Mouse (Mus musculus) kidney, embryonic 14.5 days (tissue): ENCODE measurements around the gene Sec14l2. TPM values are rescaled to one million over a fixed set of nuclear protein-coding genes. Genes with fewer than 3 reads are reported as not detected.

Source experiments
- ATAC-seq: fragments of 200-750 bp; cut with Nextera tagmentation; 2 replicates; pipeline ENCODE4 v1.8.0; 2017; ENCODE audit warnings: moderate number of reproducible peaks, mild to moderate bottlenecking, moderate TSS enrichment, moderate library complexity; ENCODE audit not compliant: low FRiP score, low TSS enrichment
- H3K27ac ChIP-seq: fragments of 300-500 bp; sonication (generic); 2 replicates; pipeline ENCODE4 v1.5.1; 2014; ENCODE audit warnings: low read depth, mild to moderate bottlenecking, low read length, moderate library complexity, mixed read lengths
- H3K27me3 ChIP-seq: fragments of 300-500 bp; sonication (generic); 2 replicates; pipeline ENCODE4 v1.6.1; 2014; ENCODE audit warnings: mild to moderate bottlenecking, low read length; ENCODE audit not compliant: control insufficient read depth, insufficient read depth
- H3K36me3 ChIP-seq: fragments of 300-500 bp; sonication (generic); 2 replicates; pipeline ENCODE4 v1.6.1; 2014; ENCODE audit warnings: low read length, mixed read lengths; ENCODE audit not compliant: control insufficient read depth, insufficient read depth
- H3K4me1 ChIP-seq: fragments of 300-500 bp; sonication (generic); 2 replicates; pipeline ENCODE4 v1.6.1; 2014; ENCODE audit warnings: low read length, mixed read lengths; ENCODE audit not compliant: control insufficient read depth, insufficient read depth
- H3K4me2 ChIP-seq: fragments of 300-500 bp; sonication (generic); replicated peaks from 2 replicates; pipeline ENCODE4 v1.6.1; 2014; ENCODE audit warnings: low read depth, mild to moderate bottlenecking, low read length
- H3K4me3 ChIP-seq: fragments of 300-500 bp; sonication (generic); 2 replicates; pipeline ENCODE4 v1.5.1; 2014; ENCODE audit warnings: mild to moderate bottlenecking, low read length
- H3K9ac ChIP-seq: fragments of 300-500 bp; sonication (generic); 2 replicates; pipeline ENCODE4 v1.6.1; 2014; ENCODE audit warnings: low read depth, mild to moderate bottlenecking, low read length, moderate library complexity
- H3K9me3 ChIP-seq: fragments of 300-500 bp; sonication (generic); 2 replicates; pipeline ENCODE4 v1.6.1; 2016; ENCODE audit warnings: low read length; ENCODE audit not compliant: control insufficient read depth
- WGBS: fragments of 180-500 bp; shearing (Covaris S2); extraction: QIAGEN DNeasy Blood & Tissue Kit; methylation state at CpG from one replicate; pipeline ENCODE4 v1.1.7; 2014; 5-methylcytosine and 5-hydroxymethylcytosine counted together
- polyA plus RNA-seq: library from polyadenylated mRNA; unstranded; fragments of >200 nt; fragmentation: Nextera tagmentation; extraction: Ambion mirVana; gene quantifications from 2 replicates; pipeline ENCODE4 v1.2.1, GENCODE M21; 2014

The Sec14l2 gene
- polyA plus RNA-seq, 1 experiment from 2014 or later, result 1.1 TPM

DNA sequence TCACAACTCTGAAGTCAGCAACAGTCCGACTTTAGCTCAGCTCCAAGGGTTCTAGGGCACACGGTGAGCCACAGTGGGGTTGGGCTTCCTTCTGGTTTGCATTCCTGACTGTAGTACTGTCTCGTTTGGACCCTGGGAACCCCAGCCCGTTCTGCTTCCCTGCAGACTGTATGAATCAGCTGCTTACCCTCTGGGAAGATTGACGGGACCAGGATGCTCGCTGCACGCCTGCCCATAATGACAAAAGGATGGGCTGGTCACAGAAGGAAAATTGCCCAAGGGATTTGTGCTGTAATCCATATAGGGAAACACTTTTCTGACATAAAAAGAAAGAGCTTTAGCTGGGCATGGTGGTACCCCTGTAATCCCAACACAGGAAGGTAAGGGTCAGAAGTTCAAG lies 24.4 kb downstream of the Sec14l2 start:
- H3K36me3 ChIP-seq, result no peaks in the 10 kb centered on the region
- H3K4me3 ChIP-seq, result no peak overlapping the region
- 76% methylated on average over 7 of the region's 7 CpGs for WGBS
- no peak for ATAC-seq
- H3K9me3 ChIP-seq, result no peaks in the 10 kb centered on the region
- no peak overlapping the region for H3K27ac ChIP-seq
- peaks cover 15% of the 10 kb centered on the region for H3K4me1 ChIP-seq
- no peak overlapping the region for H3K9ac ChIP-seq
- H3K4me2 ChIP-seq, result no peak overlapping the region
- H3K27me3 ChIP-seq, result no peaks in the 10 kb centered on the region

DNA sequence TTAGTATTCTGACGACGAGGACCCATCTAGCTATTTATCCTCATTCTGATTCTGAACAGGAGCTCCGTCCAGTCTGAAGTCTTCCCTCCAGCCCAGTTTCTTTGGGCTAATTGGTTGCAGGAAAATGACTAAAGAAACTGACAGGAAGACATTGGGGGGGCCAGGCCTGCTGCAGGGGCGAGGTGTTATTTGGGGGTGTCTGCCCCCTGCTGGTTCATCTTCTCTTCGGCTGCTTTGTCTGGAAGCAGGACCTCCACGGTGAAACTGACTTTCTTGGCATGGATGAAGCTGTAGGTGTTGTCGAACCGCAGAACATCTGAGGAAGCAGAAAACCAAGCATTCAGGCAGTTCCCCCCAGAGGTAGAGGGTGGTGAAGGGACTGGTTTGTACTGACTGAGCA lies 25.1 kb downstream of the Sec14l2 start:
- Histone ChIP-seq H3K4me2 (no peak overlapping the region), H3K9me3 (no peaks in the 10 kb centered on the region)
- 72% methylated on average over 8 of the region's 8 CpGs for WGBS

DNA sequence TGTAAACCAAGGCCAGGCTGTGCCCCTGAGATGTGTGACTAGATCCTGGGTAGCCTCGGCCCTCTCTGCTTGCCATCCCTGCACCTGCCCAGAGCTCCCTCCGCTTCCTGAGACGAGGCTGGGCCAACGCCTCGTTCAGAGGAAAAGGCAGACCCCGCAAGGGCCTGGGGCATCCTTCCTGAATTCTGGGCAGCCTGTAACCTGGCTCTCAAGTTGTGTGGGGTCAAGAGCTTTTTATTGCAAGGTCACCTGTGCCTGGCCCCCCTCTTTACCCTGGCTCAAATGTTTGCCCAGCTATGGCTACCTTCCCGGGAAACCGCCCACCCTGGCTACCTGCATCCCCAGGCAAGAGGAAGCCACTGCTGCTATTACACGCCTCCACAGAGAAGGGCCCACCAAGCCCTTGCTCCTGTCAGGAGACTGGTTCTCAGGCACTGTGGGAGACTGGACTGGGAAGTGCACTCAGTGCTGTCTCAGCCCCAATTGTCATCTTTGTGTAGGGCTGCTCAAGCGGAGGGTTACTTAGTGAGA lies 26.1 kb downstream of the Sec14l2 start:
- WGBS, result 25% methylated on average over 10 of the region's 10 CpGs
- ATAC-seq, result peak; percentile 44
- H3K4me2 ChIP-seq, result peak overlapping the region; percentile 81
- H3K36me3 ChIP-seq, result no peaks in the 10 kb centered on the region
- H3K4me1 ChIP-seq, result peaks cover 15% of the 10 kb centered on the region
- no peaks in the 10 kb centered on the region for H3K9me3 ChIP-seq
- no peaks in the 10 kb centered on the region for H3K27me3 ChIP-seq
- peak overlapping the region; percentile 76 for H3K9ac ChIP-seq
- peak overlapping the region; percentile 65 for H3K4me3 ChIP-seq
- peak overlapping the region; percentile 89 for H3K27ac ChIP-seq

More for the DNA sequence above, 25.1 kb downstream of the Sec14l2 start:
- ATAC-seq, result no peak
- Histone ChIP-seq H3K9ac (no peak overlapping the region), H3K27ac (no peak overlapping the region), H3K4me3 (no peak overlapping the region), H3K27me3 (no peaks in the 10 kb centered on the region), H3K36me3 (no peaks in the 10 kb centered on the region), H3K4me1 (peaks cover 15% of the 10 kb centered on the region)

DNA sequence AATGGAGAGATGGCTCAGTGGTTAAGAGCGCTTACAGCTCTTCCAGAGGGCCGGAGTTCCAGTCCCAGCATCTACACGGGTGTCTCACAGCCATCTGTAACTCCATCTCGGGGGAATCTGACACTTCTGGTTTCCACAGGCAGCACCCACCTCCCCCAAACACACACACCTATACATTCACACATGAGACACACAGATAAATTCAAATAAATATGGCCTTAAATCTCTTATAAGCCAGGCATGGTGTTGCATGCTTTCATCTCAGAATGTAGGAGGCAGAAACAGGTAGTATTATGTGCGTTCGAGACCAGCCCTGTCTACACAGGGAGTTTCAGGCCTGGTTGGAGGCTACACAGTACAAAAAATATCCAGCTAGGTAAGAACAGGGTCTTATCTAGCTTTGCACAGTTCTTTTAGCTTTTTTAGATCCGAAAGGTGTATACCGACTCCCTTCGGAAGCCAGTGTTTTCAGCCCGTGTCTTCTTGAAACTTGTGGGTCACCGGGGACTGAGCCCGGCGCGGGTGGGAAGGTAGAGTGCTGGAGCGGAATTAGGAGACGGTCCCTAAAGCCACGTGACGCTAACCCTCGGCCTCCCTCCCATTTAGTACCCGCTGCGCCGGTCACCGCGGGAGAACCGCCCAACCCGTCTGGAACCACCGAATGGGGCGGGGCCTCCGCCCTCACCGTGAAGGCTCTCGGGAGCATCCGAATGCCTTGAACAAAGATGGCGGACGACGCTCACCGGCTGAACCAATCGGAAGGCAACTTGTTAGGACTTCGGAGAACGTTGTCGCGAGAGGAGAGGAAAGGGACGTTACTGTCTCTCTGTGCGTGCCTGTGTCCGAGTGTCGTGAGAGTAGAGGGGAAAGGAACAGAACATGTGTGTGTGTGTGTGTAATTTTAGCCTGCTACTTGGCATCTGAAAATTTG lies 26.9 kb downstream of the Sec14l2 start:
- no peaks in the 10 kb centered on the region for H3K9me3 ChIP-seq
- peak; percentile 94 for ATAC-seq
- no peaks in the 10 kb centered on the region; the same call in 1 of the 2 replicates for H3K36me3 ChIP-seq
- H3K4me3 ChIP-seq, result peak overlapping the region; percentile 65
- no peaks in the 10 kb centered on the region for H3K27me3 ChIP-seq
- H3K4me1 ChIP-seq, result peaks cover 15% of the 10 kb centered on the region
- peak overlapping the region; percentile 89 for H3K27ac ChIP-seq
- 3% methylated on average over 45 of the region's 45 CpGs for WGBS
- peak overlapping the region; percentile 81 for H3K4me2 ChIP-seq
- peak overlapping the region; percentile 76 for H3K9ac ChIP-seq

DNA sequence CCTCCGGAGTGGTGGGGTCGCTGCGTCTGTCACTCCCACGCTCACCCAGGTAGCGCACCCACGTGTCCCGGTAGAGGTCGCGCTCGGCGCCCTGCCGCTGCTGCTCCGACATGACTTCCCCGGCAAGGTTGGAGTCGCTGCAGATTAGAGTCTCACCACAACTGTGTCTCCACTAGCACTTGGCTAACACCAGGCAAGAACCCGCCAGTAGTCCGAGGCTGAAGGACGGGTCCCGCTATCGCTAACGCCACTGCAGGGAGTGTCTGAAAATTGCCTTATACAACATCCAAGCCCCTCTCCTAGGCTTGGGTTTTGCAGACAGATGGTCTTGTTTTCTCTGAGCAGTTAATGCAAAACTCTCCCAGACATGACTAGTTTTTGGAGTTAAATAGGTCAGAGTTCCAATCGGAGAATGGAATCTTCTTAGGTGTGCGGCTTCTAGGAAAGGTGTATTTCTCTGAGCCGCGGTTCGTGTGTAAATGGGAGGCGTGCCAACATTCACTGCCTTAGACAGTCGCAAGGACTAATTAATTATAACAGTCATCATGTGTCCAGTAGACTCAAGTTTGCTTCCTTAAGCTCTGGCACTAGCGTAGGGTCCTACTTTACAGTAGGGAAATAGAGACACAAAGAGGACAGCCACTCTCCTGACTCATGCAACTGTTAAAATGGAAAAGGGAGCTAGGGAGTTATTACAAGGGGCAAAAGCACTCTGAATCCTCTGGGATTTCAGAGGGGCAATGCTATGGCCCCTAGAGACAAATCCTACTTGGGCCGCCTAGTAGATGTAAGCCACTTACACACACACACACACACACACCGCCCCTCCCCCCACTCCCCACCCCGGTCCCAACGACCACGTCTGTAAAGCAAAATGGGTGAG lies 27.8 kb downstream of the Sec14l2 start, which contains the start of gene Mtfp1:
Mtfp1 (minus strand) TSS at position 275 of the 883 bp plus-strand sequence.
- peak within 1 kb of the TSS; percentile 65 for H3K4me3 ChIP-seq
- no peaks in the 10 kb centered on the region; the same call in 1 of the 2 replicates for H3K36me3 ChIP-seq
- H3K27me3 ChIP-seq, result no peaks in the 10 kb centered on the region
- H3K9me3 ChIP-seq, result no peaks in the 10 kb centered on the region
- peak within 1 kb of the TSS; percentile 81; the same call in 1 of the 2 replicates for H3K27ac ChIP-seq
- peak within 1 kb of the TSS; percentile 81 for H3K4me2 ChIP-seq
- peak within 1 kb of the TSS; percentile 76 for H3K9ac ChIP-seq
- 7% methylated on average over 33 of the region's 34 CpGs for WGBS
- H3K4me1 ChIP-seq, result peaks cover 15% of the 10 kb centered on the region
- ATAC-seq, result peak; percentile 32; the same call in 1 of the 2 replicates

DNA sequence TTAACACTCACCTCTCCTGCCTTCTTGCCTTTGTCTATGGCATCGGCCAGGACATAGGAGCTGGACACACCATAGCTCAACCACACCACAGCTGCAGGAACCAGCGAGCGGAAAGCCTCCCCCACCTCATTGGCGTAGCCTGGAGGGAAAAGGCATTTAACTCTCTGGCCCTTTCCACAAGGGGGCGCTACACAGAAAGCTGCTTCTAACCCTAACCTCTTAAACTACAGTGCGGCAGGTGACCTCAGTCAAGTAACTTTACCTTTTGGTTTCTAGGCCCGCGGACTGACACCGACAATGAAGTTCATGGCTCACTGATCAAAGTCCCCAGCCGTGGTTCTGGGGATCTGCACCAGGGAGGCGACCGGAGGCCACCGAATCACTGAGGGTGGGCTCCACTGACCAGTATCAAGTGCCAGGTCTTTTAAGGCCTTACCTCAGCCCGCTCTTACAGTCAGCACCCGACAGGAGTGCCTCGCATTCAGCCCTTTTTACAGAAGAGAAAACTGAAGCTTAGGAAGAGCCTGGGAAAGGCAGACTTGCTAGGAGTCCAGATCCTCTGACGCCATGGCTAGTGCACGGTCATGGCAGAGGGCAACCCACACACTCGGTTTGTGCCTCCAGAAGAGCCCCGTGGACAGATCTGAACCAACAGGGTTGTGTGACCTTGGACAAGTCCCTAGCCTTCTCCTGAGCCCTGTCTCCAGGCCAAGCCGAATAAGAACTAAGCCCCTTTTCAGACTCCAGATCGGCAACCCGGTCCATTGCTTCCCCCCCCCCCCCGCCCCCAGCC lies 28.6 kb downstream of the Sec14l2 start:
- Histone ChIP-seq H3K9ac (peak overlapping the region; percentile 65), H3K27me3 (no peaks in the 10 kb centered on the region), H3K4me2 (peak overlapping the region; percentile 81), H3K9me3 (no peaks in the 10 kb centered on the region), H3K4me3 (peak overlapping the region; percentile 65), H3K27ac (peak overlapping the region; percentile 81; the same call in 1 of the 2 replicates), H3K36me3 (no peaks in the 10 kb centered on the region; the same call in 1 of the 2 replicates), H3K4me1 (peaks cover 15% of the 10 kb centered on the region)
- WGBS, result 3% methylated on average over 23 of the region's 24 CpGs
- ATAC-seq, result 0 out of 2 replicates have a peak, but pooled peaks have one; percentile 5

DNA sequence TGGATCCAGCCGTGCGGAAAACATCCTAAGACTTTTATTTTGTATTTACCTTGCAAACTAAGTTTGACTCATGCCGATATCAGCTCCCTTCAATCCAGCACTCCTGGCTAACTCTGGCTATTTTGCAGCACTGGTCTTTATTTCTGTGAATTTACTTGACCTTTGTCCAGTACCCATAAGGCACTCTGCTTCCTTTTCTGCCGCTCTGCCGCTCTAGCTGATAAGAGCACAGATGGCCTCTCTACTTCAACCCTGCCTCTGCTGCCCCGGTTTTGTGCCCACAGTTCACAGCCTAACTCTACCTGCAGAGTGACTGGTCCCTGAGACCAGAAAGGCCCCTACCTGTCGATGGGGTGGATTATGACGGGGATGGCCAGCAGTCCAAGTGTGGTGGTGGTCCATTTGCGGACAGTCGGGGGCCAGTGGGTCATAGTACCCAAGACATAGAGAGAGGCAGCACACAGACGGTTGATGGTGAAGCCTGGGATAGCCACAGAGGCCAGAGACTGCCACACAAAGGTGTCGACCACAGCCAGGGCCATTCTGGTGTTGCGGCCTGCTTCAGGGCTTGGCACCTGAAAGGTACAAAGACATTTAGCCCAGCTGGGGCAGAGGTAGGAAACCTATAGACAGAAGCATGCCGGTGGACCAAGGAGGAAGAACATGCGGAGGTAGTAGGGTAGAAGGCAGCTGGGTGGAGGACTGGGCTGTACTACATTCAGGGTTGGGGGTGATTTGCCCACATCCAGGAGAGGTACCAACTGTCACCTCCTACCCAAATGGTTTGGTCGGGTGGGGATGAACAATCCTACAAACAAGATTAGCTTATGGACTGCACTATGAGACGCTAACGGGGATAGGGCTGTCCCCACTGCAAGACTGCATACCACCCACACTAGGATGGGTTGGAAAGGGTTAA lies 29.5 kb downstream of the Sec14l2 start:
- Histone ChIP-seq H3K27me3 (no peaks in the 10 kb centered on the region), H3K4me1 (peaks cover 15% of the 10 kb centered on the region), H3K4me2 (peak overlapping the region; percentile 81), H3K4me3 (peak overlapping the region; percentile 65; the same call in 1 of the 2 replicates), H3K9ac (no peak overlapping the region), H3K27ac (no peak overlapping the region), H3K36me3 (no peaks in the 10 kb centered on the region; the same call in 1 of the 2 replicates), H3K9me3 (no peaks in the 10 kb centered on the region)
- no peak for ATAC-seq
- WGBS, result 85% methylated on average over 18 of the region's 18 CpGs
